Mouse (Mus musculus) spleen, adult 2 months (tissue): ENCODE measurements at regions not wholly inside any gene's neighbourhood (a gene's known extent, or its start where the extent isn't known, plus 50 kb on each side); places are given as distances from the start of the nearest gene placed in this dataset.

Experiments
- CTCF ChIP-seq: fragments of 200-500 bp; IDR thresholded peaks from 2 replicates; pipeline ENCODE4 v1.5.1; 2011; ENCODE audit warnings: mild to moderate bottlenecking, inconsistent platforms; ENCODE audit not compliant: insufficient read depth, insufficient read length, insufficient replicate concordance; ENCODE audit errors: extremely low read depth
- POLR2A ChIP-seq: fragments of 200-500 bp; IDR thresholded peaks from 2 replicates; pipeline ENCODE4 v1.6.1; 2011; ENCODE audit warnings: low read depth, low read length, inconsistent platforms

GRCm38 (mm10) chr1:73836680-73837079 is 287.6 kb downstream of the Tns1 start:
- no peak for TF ChIP-seq POLR2A
- TF ChIP-seq CTCF = no peak
